Mouse (Mus musculus) embryonic facial prominence, embryonic 12.5 days (tissue): ENCODE results near the gene Bag5. TPM values are rescaled to one million over a fixed set of nuclear protein-coding genes. Genes with fewer than 3 reads are reported as not detected.

Experiments used
- ATAC-seq: fragments of 200-750 bp; cut with Nextera tagmentation; 2 replicates; pipeline ENCODE4 v1.8.0; 2017; ENCODE audit not compliant: insufficient number of reproducible peaks, insufficient read depth, low FRiP score, low TSS enrichment
- H3K27ac ChIP-seq: fragments of 300-500 bp; sonication (generic); 2 replicates; pipeline ENCODE4 v1.5.1; 2016; ENCODE audit warnings: mild to moderate bottlenecking
- H3K27me3 ChIP-seq: fragments of 300-500 bp; sonication (generic); 2 replicates; pipeline ENCODE4 v1.6.1; 2016; ENCODE audit warnings: mild to moderate bottlenecking, moderate library complexity
- H3K36me3 ChIP-seq: fragments of 300-500 bp; sonication (generic); 2 replicates; pipeline ENCODE4 v1.6.1; 2016; ENCODE audit warnings: mild to moderate bottlenecking
- H3K4me1 ChIP-seq: fragments of 300-500 bp; sonication (generic); 2 replicates; pipeline ENCODE4 v1.6.1; 2016
- H3K4me2 ChIP-seq: fragments of 300-500 bp; sonication (generic); replicated peaks from 2 replicates; pipeline ENCODE4 v1.6.1; 2016; ENCODE audit warnings: mild to moderate bottlenecking, moderate library complexity
- H3K4me3 ChIP-seq: fragments of 300-500 bp; sonication (generic); 2 replicates; pipeline ENCODE4 v1.5.1; 2016; ENCODE audit warnings: mild to moderate bottlenecking
- H3K9ac ChIP-seq: fragments of 300-500 bp; sonication (generic); 2 replicates; pipeline ENCODE4 v1.6.1; 2016; ENCODE audit warnings: mild to moderate bottlenecking, moderate library complexity
- H3K9me3 ChIP-seq: fragments of 300-500 bp; sonication (generic); 2 replicates; pipeline ENCODE4 v1.6.1; 2016; ENCODE audit warnings: mild to moderate bottlenecking, moderate library complexity
- WGBS: fragments of 180-500 bp; shearing (Covaris S2); methylation state at CpG from one replicate; pipeline ENCODE4 v1.1.7; 2016; 5-methylcytosine and 5-hydroxymethylcytosine counted together
- polyA plus RNA-seq: library from polyadenylated mRNA; unstranded; fragments of >200 nt; fragmentation: Nextera tagmentation; extraction: Ambion mirVana; gene quantifications from 2 replicates; pipeline ENCODE4 v1.2.1, GENCODE M21; 2016

Gene Bag5
- polyA plus RNA-seq, 1 experiment from 2014 or later, result 61.3 TPM

- Histone ChIP-seq H3K4me1 (peaks cover 15% of the 10 kb centered on the region), H3K36me3 (peaks cover 21% of the 10 kb centered on the region), H3K27me3 (no peaks in the 10 kb centered on the region), H3K27ac (no peak overlapping the region), H3K9me3 (no peaks in the 10 kb centered on the region), H3K4me2 (no peak overlapping the region), H3K9ac (no peak overlapping the region), H3K4me3 (no peak overlapping the region)
- 78% methylated on average over 5 of the region's 5 CpGs for WGBS
- no peak for ATAC-seq
Observed at GRCm38 (mm10) chr12:111682003-111682402, 31.1 kb downstream of the Bag5 start.

GRCm38 (mm10) chr12:111681305-111681704 lies 31.8 kb downstream of the Bag5 start:
- no peak overlapping the region for H3K4me3 ChIP-seq
- no peaks in the 10 kb centered on the region for H3K27me3 ChIP-seq
- no peak for ATAC-seq
- no peaks in the 10 kb centered on the region for H3K9me3 ChIP-seq
- 0 out of 2 replicates have a peak overlapping the region, but pooled peaks have one; percentile 7 for H3K9ac ChIP-seq
- 88% methylated on average over 8 of the region's 8 CpGs for WGBS
- H3K4me1 ChIP-seq, result peaks cover 16% of the 10 kb centered on the region
- H3K27ac ChIP-seq, result no peak overlapping the region
- no peak overlapping the region for H3K4me2 ChIP-seq
- peaks cover 21% of the 10 kb centered on the region for H3K36me3 ChIP-seq

GRCm38 (mm10) chr12:111680661-111681060 lies 32.4 kb downstream of the Bag5 start:
- WGBS, result 92% methylated on average over 13 of the region's 13 CpGs
- peaks cover 21% of the 10 kb centered on the region for H3K36me3 ChIP-seq

GRCm38 (mm10) chr12:111678997-111679396 lies 34.1 kb downstream of the Bag5 start:
- 52% methylated on average over 7 of the region's 7 CpGs for WGBS
- H3K36me3 ChIP-seq, result peaks cover 21% of the 10 kb centered on the region
- H3K9me3 ChIP-seq, result no peaks in the 10 kb centered on the region
- H3K27ac ChIP-seq, result no peak overlapping the region
- H3K4me2 ChIP-seq, result peak overlapping the region; percentile 95
- peaks cover 9% of the 10 kb centered on the region for H3K27me3 ChIP-seq
- H3K9ac ChIP-seq, result peak overlapping the region; percentile 67; the same call in 1 of the 2 replicates
- H3K4me3 ChIP-seq, result peak overlapping the region; percentile 86
- peaks cover 16% of the 10 kb centered on the region for H3K4me1 ChIP-seq
- ATAC-seq, result no peak

More at GRCm38 (mm10) chr12:111680661-111681060, 32.4 kb downstream of the Bag5 start:
- no peak for ATAC-seq
- no peak overlapping the region for H3K9ac ChIP-seq
- H3K9me3 ChIP-seq, result no peaks in the 10 kb centered on the region
- peaks cover 16% of the 10 kb centered on the region for H3K4me1 ChIP-seq
- no peak overlapping the region for H3K4me2 ChIP-seq
- no peaks in the 10 kb centered on the region for H3K27me3 ChIP-seq
- no peak overlapping the region for H3K27ac ChIP-seq
- H3K4me3 ChIP-seq, result no peak overlapping the region

GRCm38 (mm10) chr12:111678670-111678933 lies 34.5 kb downstream of the Bag5 start:
- Histone ChIP-seq H3K36me3 (peaks cover 21% of the 10 kb centered on the region), H3K27me3 (peaks cover 13% of the 10 kb centered on the region), H3K4me2 (peak overlapping the region; percentile 95), H3K9ac (peak overlapping the region; percentile 67), H3K27ac (no peak overlapping the region), H3K4me3 (peak overlapping the region; percentile 86), H3K4me1 (peaks cover 16% of the 10 kb centered on the region), H3K9me3 (no peaks in the 10 kb centered on the region)
- 4% methylated on average over 13 of the region's 13 CpGs for whole genome bisulfite sequencing
- no peak for ATAC-seq

- H3K9ac ChIP-seq, result peak within 1 kb of the TSS; percentile 67
- under 1% methylated on average over 51 of the region's 51 CpGs for WGBS
- H3K4me3 ChIP-seq, result peak within 1 kb of the TSS; percentile 86
- peaks cover 19% of the 10 kb centered on the region for H3K27me3 ChIP-seq
- H3K36me3 ChIP-seq, result peaks cover 21% of the 10 kb centered on the region
- peaks cover 16% of the 10 kb centered on the region for H3K4me1 ChIP-seq
- peak; percentile 68 for ATAC-seq
- H3K27ac ChIP-seq, result peak within 1 kb of the TSS; percentile 92
- no peaks in the 10 kb centered on the region for H3K9me3 ChIP-seq
- H3K4me2 ChIP-seq, result peak within 1 kb of the TSS; percentile 95
Observed at GRCm38 (mm10) chr12:111677882-111678669, 35.0 kb downstream of the Bag5 start, which contains the start of gene Trmt61a. Gene Trmt61a, plus strand, starts transcription at chr12:111678105.

GRCm38 (mm10) chr12:111677421-111677820 lies 35.6 kb downstream of the Bag5 start:
- WGBS, result 15% methylated on average over 5 of the region's 5 CpGs
- H3K4me1 ChIP-seq, result peaks cover 19% of the 10 kb centered on the region
- H3K27ac ChIP-seq, result peak overlapping the region; percentile 92
- H3K9me3 ChIP-seq, result no peaks in the 10 kb centered on the region
- peak overlapping the region; percentile 86 for H3K4me3 ChIP-seq
- no peak for ATAC-seq
- H3K27me3 ChIP-seq, result peaks cover 25% of the 10 kb centered on the region
- peaks cover 14% of the 10 kb centered on the region; the same call in 1 of the 2 replicates for H3K36me3 ChIP-seq
- H3K9ac ChIP-seq, result peak overlapping the region; percentile 67
- H3K4me2 ChIP-seq, result peak overlapping the region; percentile 95

GRCm38 (mm10) chr12:111675797-111676580 lies 37.1 kb downstream of the Bag5 start:
- 83% methylated on average over 6 of the region's 6 CpGs for WGBS
- Histone ChIP-seq H3K4me3 (no peak overlapping the region), H3K27me3 (peaks cover 39% of the 10 kb centered on the region), H3K36me3 (0 out of 2 replicates have a peak, but pooled peaks cover 6% of the 10 kb centered on the region), H3K4me2 (no peak overlapping the region), H3K9me3 (no peaks in the 10 kb centered on the region), H3K9ac (no peak overlapping the region), H3K27ac (no peak overlapping the region), H3K4me1 (peaks cover 23% of the 10 kb centered on the region)
- no peak for ATAC-seq

GRCm38 (mm10) chr12:111674850-111675486 lies 38.1 kb downstream of the Bag5 start:
- H3K4me3 ChIP-seq, result no peak overlapping the region
- H3K36me3 ChIP-seq, result no peaks in the 10 kb centered on the region
- no peak overlapping the region for H3K9ac ChIP-seq
- H3K4me1 ChIP-seq, result peaks cover 30% of the 10 kb centered on the region
- no peak overlapping the region for H3K4me2 ChIP-seq
- no peak overlapping the region for H3K27ac ChIP-seq
- WGBS, result 38% methylated on average over 2 of the region's 2 CpGs
- no peaks in the 10 kb centered on the region for H3K9me3 ChIP-seq
- peaks cover 49% of the 10 kb centered on the region for H3K27me3 ChIP-seq
- ATAC-seq, result no peak

- 12% methylated on average over 12 of the region's 12 CpGs for WGBS
- peaks cover 55% of the 10 kb centered on the region for H3K27me3 ChIP-seq
Observed at GRCm38 (mm10) chr12:111672581-111672980, 40.5 kb downstream of the Bag5 start.

GRCm38 (mm10) chr12:111672176-111672575 lies 40.9 kb downstream of the Bag5 start, which contains the start of gene Ckb:
Gene Ckb, minus strand, starts transcription at chr12:111672338.
- Histone ChIP-seq H3K27me3 (peaks cover 55% of the 10 kb centered on the region), H3K27ac (no peak within 1 kb of the TSS), H3K9ac (peak within 1 kb of the TSS; percentile 57), H3K4me1 (peaks cover 26% of the 10 kb centered on the region), H3K4me2 (peak within 1 kb of the TSS; percentile 70), H3K9me3 (no peaks in the 10 kb centered on the region), H3K36me3 (no peaks in the 10 kb centered on the region), H3K4me3 (peak within 1 kb of the TSS; percentile 54)
- 0% methylated on average over 31 of the region's 31 CpGs for WGBS
- peak; percentile 36; the same call in 1 of the 2 replicates for ATAC-seq

More at GRCm38 (mm10) chr12:111672581-111672980, 40.5 kb downstream of the Bag5 start:
- ATAC-seq, result no peak
- no peaks in the 10 kb centered on the region for H3K9me3 ChIP-seq
- peaks cover 30% of the 10 kb centered on the region for H3K4me1 ChIP-seq
- no peaks in the 10 kb centered on the region for H3K36me3 ChIP-seq
- no peak overlapping the region for H3K27ac ChIP-seq
- H3K4me2 ChIP-seq, result peak overlapping the region; percentile 70
- H3K4me3 ChIP-seq, result peak overlapping the region; percentile 54
- H3K9ac ChIP-seq, result 0 out of 2 replicates have a peak overlapping the region, but pooled peaks have one; percentile 16
